Mouse (Mus musculus) liver, embryonic 13.5 days (tissue): Measurements from ENCODE around the gene Crhr1. TPM values are rescaled to one million over a fixed set of nuclear protein-coding genes. Genes with fewer than 3 reads are reported as not detected.
A peak's percentile ranks its signal among the peaks of the same experiment; 100 is the strongest.

ENCODE experiments used
- ATAC-seq: fragments of 200-750 bp; cut with Nextera tagmentation; 2 replicates; pipeline ENCODE4 v1.8.0; 2017; ENCODE audit warnings: low read depth, mild to moderate bottlenecking, moderate number of reproducible peaks, moderate library complexity
- DNase-seq: peaks from one replicate; pipeline ENCODE4 v3.0.0; 2022
- H3K27ac ChIP-seq: fragments of 300-500 bp; sonication (generic); 2 replicates; pipeline ENCODE4 v1.5.1; 2015; ENCODE audit warnings: moderate library complexity, mild to moderate bottlenecking, inconsistent platforms
- H3K27me3 ChIP-seq: fragments of 300-500 bp; sonication (generic); 2 replicates; pipeline ENCODE4 v1.6.1; 2015; ENCODE audit warnings: mild to moderate bottlenecking, inconsistent platforms
- H3K36me3 ChIP-seq: fragments of 300-500 bp; sonication (generic); 2 replicates; pipeline ENCODE4 v1.6.1; 2015; ENCODE audit warnings: mild to moderate bottlenecking, inconsistent platforms
- H3K4me1 ChIP-seq: fragments of 300-500 bp; sonication (generic); replicated peaks from 2 replicates; pipeline ENCODE4 v1.6.1; 2015; ENCODE audit warnings: inconsistent platforms
- H3K4me2 ChIP-seq: fragments of 300-500 bp; sonication (generic); 2 replicates; pipeline ENCODE4 v1.6.1; 2015; ENCODE audit warnings: inconsistent platforms, mild to moderate bottlenecking, moderate library complexity
- H3K4me3 ChIP-seq: fragments of 300-500 bp; sonication (generic); replicated peaks from 2 replicates; pipeline ENCODE4 v1.5.1; 2015; ENCODE audit warnings: mild to moderate bottlenecking, inconsistent platforms
- H3K9ac ChIP-seq: fragments of 300-500 bp; sonication (generic); 2 replicates; pipeline ENCODE4 v1.6.1; 2015; ENCODE audit warnings: mild to moderate bottlenecking, inconsistent platforms
- H3K9me3 ChIP-seq: fragments of 300-500 bp; sonication (generic); replicated peaks from 2 replicates; pipeline ENCODE4 v1.6.1; 2016; ENCODE audit warnings: inconsistent platforms
- WGBS: fragments of 180-500 bp; shearing (Covaris S2); methylation state at CpG from one replicate; pipeline ENCODE4 v1.1.7; 2015; ENCODE audit not compliant: insufficient replicate concordance; 5-methylcytosine and 5-hydroxymethylcytosine counted together
- polyA plus RNA-seq: library from polyadenylated mRNA; unstranded; fragments of >200 nt; fragmentation: Nextera tagmentation; extraction: Ambion mirVana; gene quantifications from 2 replicates; pipeline ENCODE4 v1.2.1, GENCODE M21; 2015

Gene Crhr1
- polyA plus RNA-seq, 1 experiment from 2014 or later = not detected

GRCm38 (mm10) chr11:104138976-104139375, 6.3 kb downstream of the Crhr1 start:
- Histone ChIP-seq H3K36me3 (no peaks in the 10 kb centered on the region), H3K4me3 (no peak overlapping the region), H3K9me3 (no peaks in the 10 kb centered on the region), H3K4me1 (no peaks in the 10 kb centered on the region), H3K9ac (no peak overlapping the region), H3K4me2 (no peak overlapping the region), H3K27me3 (peaks cover 25% of the 10 kb centered on the region), H3K27ac (no peak overlapping the region)
- ATAC-seq = no peak
- no peak for DNase-seq
- 48% methylated on average over 3 of the region's 3 CpGs for WGBS

GRCm38 (mm10) chr11:104144930-104145329, 12.3 kb downstream of the Crhr1 start:
- H3K4me3 ChIP-seq = no peak overlapping the region
- DNase-seq (no peak), ATAC-seq (no peak)
- H3K27me3 ChIP-seq = no peaks in the 10 kb centered on the region
- 75% methylated on average over 1 of the region's 1 CpGs for WGBS
- H3K4me1 ChIP-seq = no peaks in the 10 kb centered on the region
- no peak overlapping the region for H3K4me2 ChIP-seq
- H3K9me3 ChIP-seq = no peaks in the 10 kb centered on the region
- H3K36me3 ChIP-seq = no peaks in the 10 kb centered on the region
- no peak overlapping the region for H3K9ac ChIP-seq
- H3K27ac ChIP-seq = no peak overlapping the region

GRCm38 (mm10) chr11:104148787-104149186, 16.1 kb downstream of the Crhr1 start:
- WGBS = 49% methylated on average over 7 of the region's 7 CpGs
- H3K4me2 ChIP-seq = no peak overlapping the region
- H3K4me3 ChIP-seq = no peak overlapping the region
- H3K9me3 ChIP-seq = no peaks in the 10 kb centered on the region
- DNase-seq = no peak
- no peaks in the 10 kb centered on the region for H3K4me1 ChIP-seq
- no peak overlapping the region for H3K27ac ChIP-seq
- no peaks in the 10 kb centered on the region for H3K36me3 ChIP-seq
- ATAC-seq = no peak
- no peaks in the 10 kb centered on the region for H3K27me3 ChIP-seq
- no peak overlapping the region for H3K9ac ChIP-seq

GRCm38 (mm10) chr11:104150911-104151310, 18.3 kb downstream of the Crhr1 start:
- Histone ChIP-seq H3K4me2 (no peak overlapping the region), H3K4me3 (no peak overlapping the region), H3K27me3 (peaks cover 5% of the 10 kb centered on the region; the same call in 1 of the 2 replicates), H3K36me3 (no peaks in the 10 kb centered on the region), H3K4me1 (no peaks in the 10 kb centered on the region), H3K9me3 (no peaks in the 10 kb centered on the region), H3K27ac (no peak overlapping the region), H3K9ac (no peak overlapping the region)
- ATAC-seq = no peak
- WGBS = 59% methylated on average over 5 of the region's 5 CpGs
- no peak for DNase-seq

- Histone ChIP-seq H3K36me3 (no peaks in the 10 kb centered on the region), H3K27me3 (peaks cover 39% of the 10 kb centered on the region), H3K27ac (no peak overlapping the region), H3K9ac (no peak overlapping the region), H3K4me1 (no peaks in the 10 kb centered on the region), H3K9me3 (no peaks in the 10 kb centered on the region), H3K4me3 (no peak overlapping the region), H3K4me2 (no peak overlapping the region)
- DNase-seq (no peak), ATAC-seq (no peak)
- WGBS = 51% methylated on average over 4 of the region's 4 CpGs
These were observed 21.7 kb downstream of the Crhr1 start for GRCm38 (mm10) chr11:104154332-104154731.

GRCm38 (mm10) chr11:104154820-104155635, 22.4 kb downstream of the Crhr1 start:
- Histone ChIP-seq H3K27ac (no peak overlapping the region), H3K36me3 (no peaks in the 10 kb centered on the region), H3K4me3 (no peak overlapping the region), H3K9ac (no peak overlapping the region), H3K4me2 (no peak overlapping the region), H3K9me3 (no peaks in the 10 kb centered on the region), H3K27me3 (peaks cover 44% of the 10 kb centered on the region), H3K4me1 (no peaks in the 10 kb centered on the region)
- 42% methylated on average over 9 of the region's 9 CpGs for WGBS
- DNase-seq = no peak
- ATAC-seq = no peak

GRCm38 (mm10) chr11:104155899-104156298, 23.2 kb downstream of the Crhr1 start:
- no peak overlapping the region for H3K27ac ChIP-seq
- no peak overlapping the region for H3K4me2 ChIP-seq
- no peaks in the 10 kb centered on the region for H3K36me3 ChIP-seq
- no peaks in the 10 kb centered on the region for H3K9me3 ChIP-seq
- no peak overlapping the region for H3K9ac ChIP-seq
- no peak overlapping the region for H3K4me3 ChIP-seq
- DNase-seq = no peak
- H3K27me3 ChIP-seq = peaks cover 44% of the 10 kb centered on the region
- ATAC-seq = no peak
- H3K4me1 ChIP-seq = no peaks in the 10 kb centered on the region

DNA sequence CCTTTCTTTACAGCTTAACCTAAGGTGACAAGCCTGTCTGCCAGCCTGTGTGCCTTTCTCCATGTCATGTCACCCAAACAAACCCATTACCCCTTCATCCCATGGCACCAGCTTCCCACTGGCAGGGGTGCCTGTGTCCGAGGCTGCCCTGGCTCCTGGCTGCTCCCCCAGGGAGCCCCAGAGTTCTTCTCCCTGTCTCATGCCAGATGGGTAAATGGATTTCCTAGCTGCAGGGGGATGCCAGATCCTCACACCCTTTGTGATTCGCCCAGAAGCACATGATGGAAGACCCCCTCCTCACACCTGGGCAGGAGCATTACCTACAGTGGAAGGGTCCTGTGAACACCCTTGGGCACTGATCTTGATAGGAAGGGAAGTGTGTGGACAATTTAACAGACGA, 23.7 kb downstream of the Crhr1 start:
- ATAC-seq = no peak
- Histone ChIP-seq H3K4me2 (no peak overlapping the region), H3K9me3 (no peaks in the 10 kb centered on the region), H3K4me3 (no peak overlapping the region), H3K36me3 (no peaks in the 10 kb centered on the region), H3K27me3 (peaks cover 44% of the 10 kb centered on the region), H3K9ac (no peak overlapping the region), H3K27ac (no peak overlapping the region), H3K4me1 (no peaks in the 10 kb centered on the region)
- DNase-seq = no peak
- WGBS = 36% methylated on average over 3 of the region's 3 CpGs

DNA sequence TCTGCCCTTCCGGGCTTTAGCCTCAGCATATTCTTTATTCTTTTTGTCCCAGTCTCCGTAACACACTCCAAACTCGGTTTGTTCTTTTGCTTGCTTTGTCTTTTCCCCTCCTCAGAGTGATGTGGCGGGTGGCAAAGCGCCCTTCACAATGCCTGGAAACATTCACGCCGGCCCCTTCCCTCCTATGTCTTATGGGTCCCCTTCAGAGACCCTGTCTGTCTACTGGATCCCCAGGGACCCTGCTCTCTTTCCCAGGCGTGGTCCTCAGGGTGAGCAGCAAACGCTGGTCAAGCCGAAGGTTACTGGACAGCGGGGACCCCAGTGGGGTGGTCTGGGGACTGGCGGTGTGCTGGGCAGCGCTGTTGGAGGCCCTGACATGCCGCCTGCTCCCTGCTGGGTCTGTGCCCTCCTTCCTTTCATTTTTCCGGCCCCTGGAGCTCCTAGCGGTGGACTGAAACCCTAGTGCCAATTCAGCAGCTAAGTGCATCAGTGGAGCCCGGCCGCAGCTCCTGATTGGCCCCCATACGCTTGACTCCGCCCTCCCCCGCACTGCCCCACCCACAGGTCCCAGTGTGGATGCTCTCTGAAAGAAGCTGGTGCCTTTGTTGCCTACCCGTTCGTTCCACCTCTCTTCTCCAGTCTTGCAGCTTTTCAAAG, 25.1 kb downstream of the Crhr1 start:
- Histone ChIP-seq H3K4me3 (no peak overlapping the region), H3K27me3 (peaks cover 44% of the 10 kb centered on the region), H3K4me1 (no peaks in the 10 kb centered on the region), H3K9me3 (no peaks in the 10 kb centered on the region), H3K4me2 (peak overlapping the region; percentile 21; the same call in 1 of the 2 replicates), H3K36me3 (no peaks in the 10 kb centered on the region), H3K9ac (no peak overlapping the region), H3K27ac (no peak overlapping the region)
- ATAC-seq (no peak), DNase-seq (peak; percentile 18)
- WGBS = 7% methylated on average over 23 of the region's 23 CpGs

GRCm38 (mm10) chr11:104158260-104158907, 25.7 kb downstream of the Crhr1 start:
- no peak overlapping the region for H3K9ac ChIP-seq
- no peaks in the 10 kb centered on the region for H3K4me1 ChIP-seq
- H3K27ac ChIP-seq = no peak overlapping the region
- peaks cover 44% of the 10 kb centered on the region for H3K27me3 ChIP-seq
- H3K4me2 ChIP-seq = no peak overlapping the region
- H3K9me3 ChIP-seq = no peaks in the 10 kb centered on the region
- H3K4me3 ChIP-seq = no peak overlapping the region
- DNase-seq (no peak), ATAC-seq (no peak)
- no peaks in the 10 kb centered on the region for H3K36me3 ChIP-seq
- 12% methylated on average over 17 of the region's 17 CpGs for WGBS

GRCm38 (mm10) chr11:104159769-104160272, 27.2 kb downstream of the Crhr1 start:
- WGBS = 31% methylated on average over 4 of the region's 4 CpGs
- Histone ChIP-seq H3K9ac (no peak overlapping the region), H3K27ac (no peak overlapping the region), H3K36me3 (no peaks in the 10 kb centered on the region), H3K4me2 (no peak overlapping the region), H3K9me3 (no peaks in the 10 kb centered on the region), H3K4me1 (no peaks in the 10 kb centered on the region), H3K27me3 (peaks cover 44% of the 10 kb centered on the region), H3K4me3 (no peak overlapping the region)
- ATAC-seq = no peak
- no peak for DNase-seq
